Mouse (Mus musculus): ENCODE data around the gene Man2a1.

DNA sequence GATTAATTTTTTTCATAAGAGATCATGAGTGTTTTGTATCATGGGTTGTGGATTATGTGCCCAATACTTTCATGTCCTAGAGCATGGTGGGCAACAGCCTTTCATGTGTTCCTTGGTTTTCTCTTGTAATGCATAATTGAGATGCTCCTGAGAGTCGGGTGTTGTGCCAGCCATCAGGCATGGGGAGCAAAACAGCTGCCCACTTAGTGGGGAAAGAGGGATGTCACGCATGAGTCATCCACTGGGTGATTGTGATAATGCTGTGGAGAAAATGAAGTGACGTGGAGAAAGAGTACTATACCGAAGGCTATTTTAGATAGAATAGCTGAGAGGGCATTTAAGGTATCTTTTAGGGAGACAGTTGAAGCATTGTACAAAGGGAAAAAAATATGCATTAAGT lies 18.5 kb downstream of the Man2a1 start:
- TF ChIP-seq FLI1 (IDR thresholded peaks at IDR 0.05; ENCODE audit: low read length): no peak
- TF ChIP-seq GATA1 (IDR thresholded peaks at IDR 0.05; ENCODE audit: borderline replicate concordance, low read length): no peak

Data from megakaryocyte, embryonic 14.5 days (primary cell).